Mouse (Mus musculus) 3T3-L1 (cell line): ENCODE results near the gene Cnn2.
A peak's percentile ranks its signal among the peaks of the same experiment; 100 is the strongest.

Experiments
- DNase-seq: peaks from one replicate; pipeline ENCODE4 v3.0.0-alpha.2; 2015; ENCODE audit warnings: low read depth, low spot score

Cnn2 gene

GRCm38 (mm10) chr10:79969124-79969568 is 19.2 kb upstream of the Cnn2 start:
- peak; percentile 67 for DNase-seq

DNA sequence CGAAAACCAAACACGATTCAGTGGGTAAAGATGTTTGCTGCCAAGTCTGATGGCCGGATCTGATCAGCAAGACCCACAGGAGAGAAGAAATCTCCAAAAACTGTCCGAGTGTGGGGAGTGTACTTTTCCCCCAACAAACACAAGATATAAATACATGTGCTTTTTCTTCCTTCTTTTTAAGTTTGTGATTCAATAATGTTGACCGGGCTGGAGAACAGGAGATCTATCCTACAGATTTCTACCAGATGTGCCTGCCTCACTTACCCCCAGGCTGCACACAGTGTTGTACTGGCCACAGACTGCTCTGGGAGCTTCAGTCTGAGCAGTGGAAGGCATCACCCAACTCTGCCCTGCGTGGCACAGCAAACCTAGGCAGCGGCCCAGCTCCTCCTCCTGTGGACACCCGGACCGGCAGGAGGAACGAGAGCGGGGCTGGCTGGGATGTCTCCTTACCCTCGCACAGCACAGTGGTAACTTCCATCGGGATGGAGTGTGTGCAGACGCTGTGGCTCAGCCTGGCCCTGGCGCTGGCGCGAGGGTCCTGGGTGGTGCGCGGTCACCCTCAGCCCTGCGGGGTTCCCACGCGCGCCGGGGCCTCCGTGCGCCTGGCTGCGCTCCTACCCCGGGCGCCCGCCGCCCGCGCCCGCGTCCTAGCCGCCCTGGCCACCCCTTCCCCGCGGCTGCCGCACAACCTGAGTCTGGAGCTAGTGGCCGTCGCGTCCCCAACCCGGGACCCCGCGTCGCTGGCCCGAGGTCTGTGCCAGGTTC is 17.8 kb upstream of the Cnn2 start, which contains the start of gene Grin3b:
TSS of gene Grin3b (plus strand) at position 301 of the 768 bp plus-strand sequence.
- DNase-seq, result no peak

DNA sequence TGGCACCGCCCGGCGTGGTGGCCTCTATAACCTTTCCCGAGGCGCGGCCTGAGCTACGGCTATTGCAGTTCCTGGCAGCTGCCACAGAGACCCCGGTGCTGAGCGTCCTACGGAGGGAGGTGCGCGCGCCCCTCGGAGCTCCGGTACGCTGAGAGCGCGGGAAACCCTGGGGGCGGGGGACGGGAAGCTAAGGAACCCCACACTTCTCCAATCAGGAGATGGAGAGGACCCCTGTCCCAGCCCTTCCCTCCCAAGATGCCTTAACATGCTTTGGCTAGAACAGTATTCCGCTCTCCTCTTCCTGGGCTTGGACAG is 17.2 kb upstream of the Cnn2 start:
- DNase-seq, result no peak

DNA sequence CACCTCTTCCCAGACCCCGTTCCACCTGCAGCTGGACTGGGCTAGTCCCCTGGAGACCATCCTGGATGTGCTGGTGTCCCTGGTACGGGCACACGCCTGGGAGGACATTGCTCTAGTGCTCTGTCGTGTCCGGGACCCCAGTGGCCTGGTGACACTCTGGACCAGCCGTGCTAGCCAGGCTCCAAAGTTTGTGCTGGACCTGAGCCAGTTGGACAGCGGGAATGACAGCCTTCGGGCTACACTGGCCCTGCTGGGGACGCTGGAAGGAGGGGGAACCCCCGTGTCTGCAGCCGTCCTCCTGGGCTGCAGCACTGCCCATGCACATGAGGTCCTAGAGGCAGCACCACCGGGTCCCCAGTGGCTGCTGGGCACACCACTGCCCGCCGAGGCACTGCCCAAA is 15.6 kb upstream of the Cnn2 start:
- DNase-seq, result no peak

DNA sequence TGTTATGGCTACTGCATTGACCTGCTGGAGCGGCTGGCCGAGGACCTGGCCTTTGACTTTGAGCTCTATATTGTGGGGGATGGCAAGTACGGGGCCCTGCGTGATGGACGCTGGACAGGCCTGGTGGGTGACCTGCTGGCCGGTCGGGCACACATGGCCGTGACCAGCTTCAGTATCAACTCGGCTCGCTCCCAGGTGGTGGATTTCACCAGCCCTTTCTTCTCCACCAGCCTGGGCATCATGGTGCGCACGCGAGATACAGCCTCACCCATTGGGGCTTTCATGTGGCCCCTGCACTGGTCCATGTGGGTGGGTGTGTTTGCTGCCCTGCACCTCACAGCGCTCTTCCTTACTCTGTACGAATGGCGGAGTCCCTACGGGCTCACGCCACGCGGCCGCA is 14.3 kb upstream of the Cnn2 start:
- DNase-seq, result no peak

GRCm38 (mm10) chr10:79974668-79975067 is 13.7 kb upstream of the Cnn2 start:
- no peak for DNase-seq

GRCm38 (mm10) chr10:79976071-79976721 is 12.2 kb upstream of the Cnn2 start:
- DNase-seq, result no peak

GRCm38 (mm10) chr10:79976722-79977107 is 11.7 kb upstream of the Cnn2 start:
- no peak for DNase-seq

GRCm38 (mm10) chr10:79977324-79977723 is 11.1 kb upstream of the Cnn2 start:
- no peak for DNase-seq

GRCm38 (mm10) chr10:79978061-79978460 is 10.3 kb upstream of the Cnn2 start:
- DNase-seq, result no peak

- no peak for DNase-seq
Observed at GRCm38 (mm10) chr10:79979401-79980155, 8.8 kb upstream of the Cnn2 start.

- peak; percentile 18 for DNase-seq
Observed at GRCm38 (mm10) chr10:79983205-79983604, 5.2 kb upstream of the Cnn2 start.

- peak; percentile 47 for DNase-seq
Observed at GRCm38 (mm10) chr10:79983670-79984069, 4.7 kb upstream of the Cnn2 start.

DNA sequence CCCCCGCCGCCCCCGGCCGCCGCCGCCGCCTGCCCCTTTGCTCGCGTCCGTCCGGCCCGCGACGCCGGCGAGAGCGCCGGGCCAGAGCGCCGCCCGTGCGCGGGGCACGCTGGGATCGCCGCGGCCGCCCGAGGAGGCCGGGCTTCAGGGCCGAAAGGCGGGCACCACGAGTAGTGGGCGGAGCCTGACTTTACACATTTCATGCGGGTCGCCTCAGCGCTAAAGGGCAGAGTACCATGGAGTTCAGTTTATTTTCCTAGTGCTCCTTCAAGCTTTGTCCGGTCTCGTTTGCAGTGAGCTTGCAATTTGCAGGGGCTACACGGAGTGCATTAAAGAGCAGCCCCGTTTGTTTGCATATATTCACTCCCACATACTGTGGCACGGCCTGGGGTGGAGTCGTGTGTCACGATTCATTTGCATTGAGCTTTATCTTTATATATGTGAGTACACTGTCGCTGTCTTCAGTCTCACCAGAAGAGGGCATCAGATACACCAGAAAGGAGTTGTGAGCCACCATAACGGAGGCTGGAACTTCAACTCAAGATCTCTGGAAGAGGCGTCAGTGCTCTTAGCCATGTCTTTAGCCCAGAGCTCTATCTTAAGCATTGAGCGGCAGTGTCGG is 4.1 kb upstream of the Cnn2 start, which contains the start of gene Tmem259:
TSS of gene Tmem259 (minus strand) at position 136 of the 622 bp plus-strand sequence.
- peak; percentile 94 for DNase-seq

- peak; percentile 100 for DNase-seq
Observed at GRCm38 (mm10) chr10:79984871-79985270, 3.5 kb upstream of the Cnn2 start.

DNA sequence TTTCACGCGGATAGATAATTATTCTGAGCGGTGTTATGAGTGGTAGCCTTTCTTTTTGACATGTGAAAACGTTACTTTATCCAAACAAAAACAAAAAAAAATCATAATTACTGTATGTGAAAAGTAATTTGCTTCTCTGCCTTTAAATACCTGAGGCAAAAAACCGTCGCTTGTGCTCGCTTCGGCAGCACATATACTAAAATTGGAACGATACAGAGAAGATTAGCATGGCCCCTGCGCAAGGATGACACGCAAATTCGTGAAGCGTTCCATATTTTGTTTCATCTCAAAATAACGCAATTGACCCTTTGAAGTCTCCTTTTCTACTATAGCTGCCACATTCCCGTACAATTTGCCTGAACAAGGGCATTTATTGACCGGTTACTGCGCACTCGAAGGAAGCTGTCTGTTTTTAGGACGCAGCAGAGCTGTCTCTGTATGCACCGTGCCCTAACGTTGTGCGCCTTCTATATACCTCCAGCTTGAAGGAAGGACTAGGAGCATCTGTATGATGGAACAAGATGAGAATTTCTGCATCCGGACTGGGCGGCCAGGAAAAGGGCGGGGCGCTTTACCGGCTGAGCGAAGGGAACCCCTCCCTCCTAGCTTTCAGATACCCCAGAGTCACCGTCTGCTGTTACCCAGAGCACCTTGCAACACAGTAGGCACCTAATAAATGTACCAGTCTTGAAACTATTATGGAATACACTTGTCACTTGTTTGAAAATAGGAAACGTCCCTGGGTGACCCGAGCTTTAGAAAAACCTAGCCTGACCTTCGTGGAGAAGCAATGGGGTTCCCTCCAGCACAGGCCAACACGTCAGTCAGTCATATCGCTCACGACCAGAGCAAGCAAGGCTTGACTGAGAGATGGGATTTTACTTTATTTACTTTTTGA is 2.8 kb upstream of the Cnn2 start:
- DNase-seq, result peak; percentile 82

DNA sequence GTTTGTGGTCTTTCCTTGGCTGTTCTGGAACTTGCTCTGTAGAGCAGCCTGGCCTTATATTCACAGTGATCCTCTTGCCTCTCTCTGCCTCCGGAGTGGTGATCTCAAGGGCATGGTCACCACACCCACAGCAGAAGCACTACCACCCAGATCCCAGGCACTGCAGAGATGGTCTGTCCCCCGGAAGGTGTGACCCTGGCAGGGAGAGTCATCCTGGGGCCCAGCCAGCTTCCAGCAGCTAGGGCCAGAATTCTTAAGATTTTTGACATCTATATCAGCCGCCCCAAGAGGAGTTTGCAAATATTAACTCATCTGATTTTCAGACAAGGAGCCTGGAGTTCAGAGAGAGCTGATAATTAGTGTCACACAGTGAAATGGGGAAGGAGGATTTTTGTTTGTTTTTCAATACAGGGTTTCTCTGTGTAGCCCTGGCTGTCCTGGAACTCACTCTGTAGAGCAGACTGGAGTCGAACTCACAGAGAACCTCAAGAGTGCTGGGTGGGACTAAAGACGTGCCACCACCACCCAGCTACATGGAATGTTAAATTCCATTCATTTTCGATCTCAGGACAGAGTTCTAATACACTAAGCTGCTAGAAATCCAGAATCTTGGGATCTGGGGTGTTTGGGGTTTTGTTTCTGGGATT is 2.0 kb upstream of the Cnn2 start:
- peak; percentile 75 for DNase-seq

DNA sequence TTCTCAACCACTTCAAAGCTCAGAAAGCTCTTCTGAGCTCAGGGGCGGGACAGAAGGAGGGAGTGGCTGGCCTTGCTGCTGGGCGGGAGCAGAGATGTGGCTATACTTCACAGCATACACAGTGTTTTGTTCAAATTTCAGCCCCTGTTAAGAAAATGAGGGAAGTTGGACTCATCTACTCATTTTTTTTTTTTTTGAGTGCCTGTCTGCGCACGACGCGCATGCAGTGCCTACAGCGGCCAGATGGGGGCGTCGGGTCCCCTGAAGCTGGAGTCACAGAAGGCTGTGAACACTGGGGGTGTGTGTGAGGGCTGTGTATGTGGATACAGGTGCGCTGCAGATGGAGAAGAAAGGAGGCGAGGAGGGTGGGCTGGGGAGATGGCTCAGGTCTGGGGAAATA is 1.4 kb upstream of the Cnn2 start:
- peak; percentile 88 for DNase-seq

DNA sequence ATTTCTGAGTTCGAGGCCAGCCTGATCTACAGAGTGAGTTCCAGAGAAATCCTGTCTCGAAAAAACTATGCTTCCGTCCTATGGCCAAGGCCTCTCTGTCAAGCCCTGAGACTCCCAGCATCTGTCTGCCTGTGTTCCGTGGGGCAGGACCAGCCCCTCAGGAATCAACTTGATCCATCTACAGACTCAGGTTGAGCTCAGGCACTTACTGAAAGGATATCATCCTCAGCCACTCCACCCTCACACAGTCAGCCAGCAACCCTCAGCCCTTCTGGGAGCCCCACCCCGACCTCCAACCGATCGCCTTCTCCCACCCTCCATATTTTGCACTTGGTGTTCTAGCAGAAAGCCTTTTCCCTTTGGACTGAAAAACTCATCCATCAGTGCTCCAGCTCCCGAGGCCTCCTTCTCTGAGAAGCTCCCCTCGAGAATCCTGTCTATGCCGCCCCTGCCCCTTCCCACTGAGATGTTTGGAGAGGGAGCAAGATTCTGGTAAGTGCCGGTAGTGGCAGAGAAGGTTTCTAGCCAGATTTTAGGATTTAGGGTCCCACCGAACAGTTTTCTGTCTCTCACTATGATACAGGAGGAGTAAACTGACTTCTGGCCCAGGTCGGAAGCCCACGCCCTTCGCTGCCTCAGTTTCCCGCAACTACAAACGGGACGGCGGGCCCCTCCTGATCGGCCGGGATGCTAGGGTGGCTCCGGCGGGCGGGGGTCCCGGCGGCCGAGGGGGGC is 446 bp upstream of the Cnn2 start:
- peak; percentile 51 for DNase-seq
